Mouse (Mus musculus) gastrocnemius, adult 2 months (tissue): ENCODE measurements around the gene Fkrp. TPM values are rescaled to one million over a fixed set of nuclear protein-coding genes. Genes with fewer than 3 reads are reported as not detected.

Experiments
- DNase-seq: peaks from one replicate; pipeline ENCODE4 v3.0.0; 2022
- H3K27ac ChIP-seq: fragments of 200-600 bp; 2 replicates; pipeline ENCODE4 v1.8.1; 2022; ENCODE audit warnings: mild to moderate bottlenecking
- H3K4me3 ChIP-seq: fragments of 200-600 bp; 2 replicates; pipeline ENCODE4 v1.8.1; 2022; ENCODE audit warnings: mild to moderate bottlenecking, moderate library complexity
- CTCF ChIP-seq: fragments of 200-600 bp; IDR thresholded peaks from 2 replicates; pipeline ENCODE4 v1.8.1; 2022; ENCODE audit warnings: antibody characterized with exemption, mild to moderate bottlenecking, moderate library complexity
- intact Hi-C: fragments of 180-260 bp; cut with DNase I; formaldehyde crosslinking; loops from one replicate; pipeline ENCODE4 v1.15.1; 2025
- total RNA-seq, 2 experiments: library from RNA; stranded (reverse); gene quantifications; 2 replicates each; pipeline ENCODE4 v1.2.3; 2021

The Fkrp gene
- total RNA-seq, 2 experiments from 2014 or later: 51.2 to 58.3 TPM

GRCm38 (mm10) chr7:16780825-16781554 is 35.5 kb downstream of the Fkrp start, which contains the start of gene Slc1a5:
Gene Slc1a5, plus strand, starts transcription at chr7:16781340.
- intact Hi-C loops: loop anchor here (2.0 kb wide), 1 partner anchor 20 kb away; no protein-coding TSS in a partner anchor
- peak within 1 kb of the TSS; percentile 74 for H3K27ac ChIP-seq
- TF ChIP-seq CTCF: peak; percentile 16; the same call in 1 of the 2 replicates
- DNase-seq: peak; percentile 93
- peak within 1 kb of the TSS; percentile 89 for H3K4me3 ChIP-seq

GRCm38 (mm10) chr7:16780076-16780475 is 36.5 kb downstream of the Fkrp start:
- TF ChIP-seq CTCF: no peak
- Histone ChIP-seq H3K4me3 (no peak overlapping the region), H3K27ac (peak overlapping the region; percentile 74)
- DNase-seq: peak; percentile 76
- intact Hi-C loops: loop anchor here (2.0 kb wide), 1 partner anchor 19 kb away; no protein-coding TSS in a partner anchor

- TF ChIP-seq CTCF: no peak
- DNase-seq: peak; percentile 52
- no peak overlapping the region for H3K4me3 ChIP-seq
- intact Hi-C loops: no loop called here
- no peak overlapping the region for H3K27ac ChIP-seq
Measured at GRCm38 (mm10) chr7:16775888-16776287, 40.6 kb downstream of the Fkrp start.

- intact Hi-C loops: no loop called here
- H3K27ac ChIP-seq: no peak overlapping the region
- no peak for DNase-seq
- TF ChIP-seq CTCF: no peak
- no peak overlapping the region for H3K4me3 ChIP-seq
Measured at GRCm38 (mm10) chr7:16766443-16766842, 50.1 kb downstream of the Fkrp start.

GRCm38 (mm10) chr7:16763463-16764218 is 52.9 kb downstream of the Fkrp start:
- no peak for TF ChIP-seq CTCF
- H3K27ac ChIP-seq: peak overlapping the region; percentile 76
- peak; percentile 63 for DNase-seq
- intact Hi-C loops: no loop called here
- no peak overlapping the region for H3K4me3 ChIP-seq

GRCm38 (mm10) chr7:16761630-16762029 is 54.9 kb downstream of the Fkrp start:
- intact Hi-C loops: loop anchor here (2.0 kb wide), 1 partner anchor 19 kb away; the partner anchor contains the start of gene Slc1a5
- Histone ChIP-seq H3K27ac (peak overlapping the region; percentile 89), H3K4me3 (peak overlapping the region; percentile 36)

GRCm38 (mm10) chr7:16761005-16761481 is 55.5 kb downstream of the Fkrp start:
- intact Hi-C loops: loop anchor here (2.0 kb wide), 1 partner anchor 20 kb away; the partner anchor contains the start of gene Slc1a5
- peak overlapping the region; percentile 48 for H3K4me3 ChIP-seq
- peak; percentile 86 for DNase-seq

More at GRCm38 (mm10) chr7:16761630-16762029, 54.9 kb downstream of the Fkrp start:
- DNase-seq: peak; percentile 43
- no peak for TF ChIP-seq CTCF

GRCm38 (mm10) chr7:16760292-16760691 is 56.2 kb downstream of the Fkrp start:
- no peak for TF ChIP-seq CTCF
- peak; percentile 81 for DNase-seq
- Histone ChIP-seq H3K4me3 (peak overlapping the region; percentile 48), H3K27ac (peak overlapping the region; percentile 89)
- intact Hi-C loops: loop anchor here (2.0 kb wide), 1 partner anchor 21 kb away; the partner anchor contains the start of gene Slc1a5

More at GRCm38 (mm10) chr7:16761005-16761481, 55.5 kb downstream of the Fkrp start:
- no peak for TF ChIP-seq CTCF
- H3K27ac ChIP-seq: peak overlapping the region; percentile 89

Other genes starting within 250 kb of the Fkrp start
- gene Arhgap35, start 201.7 kb downstream of the Fkrp start, total RNA-seq: 10 to 100 TPM; 19.3 to 20.6 TPM
- gene Ceacam15, start 141.0 kb downstream of the Fkrp start, total RNA-seq: not detected
- gene Ceacam9, start 94.8 kb downstream of the Fkrp start, total RNA-seq: not detected
- gene Ap2s1, start 78.3 kb downstream of the Fkrp start, total RNA-seq: 10 to 100 TPM; 49.6 to 56.4 TPM
- 10 to 100 TPM; 11.0 to 14.6 TPM for gene Slc1a5, start 35.4 kb downstream of the Fkrp start, total RNA-seq
- gene Strn4, start 843 bp downstream of the Fkrp start, total RNA-seq: 10 to 100 TPM; 16.2 to 16.6 TPM
- gene Prkd2, start 26.2 kb upstream of the Fkrp start, total RNA-seq: 1 to 10 TPM; 3.9 to 8.2 TPM
- 1 to 10 TPM in 1 of 2 experiments, under 1 TPM in 1; 0.99 to 1.7 TPM for gene Dact3, start 58.6 kb upstream of the Fkrp start, total RNA-seq
- gene Gng8, start 75.1 kb upstream of the Fkrp start, total RNA-seq: not detected
- gene Ptgir, start 89.8 kb upstream of the Fkrp start, total RNA-seq: under 1 TPM; 0.67 to 0.79 TPM
- gene Calm3, start 107.4 kb upstream of the Fkrp start, total RNA-seq: 100 to 1,000 TPM; 290 to 400 TPM
- under 1 TPM; 0.74 to 0.86 TPM for gene Pnmal2, start 128.0 kb upstream of the Fkrp start, total RNA-seq
- gene Pnmal1, start 142.9 kb upstream of the Fkrp start, total RNA-seq: not detected
- not detected for gene Gm42372, start 166.4 kb upstream of the Fkrp start, total RNA-seq
- 1 to 10 TPM in 1 of 2 experiments, under 1 TPM in 1; 0.74 to 1.5 TPM for gene Ccdc8, start 176.0 kb upstream of the Fkrp start, total RNA-seq
- 10 to 100 TPM; 64.8 to 65.8 TPM for gene Ppp5c, start 211.2 kb upstream of the Fkrp start, total RNA-seq
- 1 to 10 TPM in 1 of 2 experiments, under 1 TPM in 1; 0.84 to 1.6 TPM for gene Hif3a, start 245.7 kb upstream of the Fkrp start, total RNA-seq